Mouse (Mus musculus): Measurements from ENCODE around the gene Ank3.

GRCm38 (mm10) chr10:69550824-69551223 is 152.3 kb downstream of the Ank3 start:
- no peak for TF ChIP-seq CTCF (IDR thresholded peaks at IDR 0.05; ENCODE audit: low read depth)
- no peak for TF ChIP-seq EP300 (IDR thresholded peaks at IDR 0.05; ENCODE audit: low read depth)
